Mouse (Mus musculus) bone marrow, adult 2 months (tissue): ENCODE measurements around the gene Arhgap5.

Experiments used
- CTCF ChIP-seq: fragments of 200-500 bp; IDR thresholded peaks from 2 replicates; pipeline ENCODE4 v1.5.1; 2011; ENCODE audit warnings: low read length, control low read depth; ENCODE audit not compliant: control insufficient read depth, insufficient read depth
- POLR2A ChIP-seq: fragments of 200-500 bp; IDR thresholded peaks from 2 replicates; pipeline ENCODE4 v1.6.1; 2011; ENCODE audit warnings: low read depth, mild to moderate bottlenecking, control low read depth, low read length, borderline replicate concordance; ENCODE audit not compliant: control insufficient read depth

DNA sequence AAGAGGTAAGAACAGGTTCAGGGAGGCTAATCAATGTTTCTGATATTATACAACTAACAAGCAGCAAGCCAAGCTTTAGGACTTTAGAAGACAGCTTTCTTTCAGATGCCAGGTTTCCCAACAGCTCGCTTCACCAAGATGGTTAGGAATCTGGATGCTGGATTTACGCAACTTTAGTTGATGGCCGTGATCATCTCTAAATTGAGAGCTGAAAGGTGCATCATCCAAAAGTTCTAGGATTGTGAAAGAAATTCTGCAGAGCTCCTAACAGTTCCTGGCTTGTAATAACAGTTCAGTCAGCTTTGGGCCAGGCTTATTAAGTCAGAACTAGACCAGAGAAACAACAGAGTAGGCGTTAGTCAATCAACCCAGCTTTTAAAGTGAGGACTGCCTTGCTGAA, 32.2 kb upstream of the Arhgap5 start:
- TF ChIP-seq POLR2A (no peak), CTCF (no peak)
